Mouse (Mus musculus): ENCODE data around the gene Ofcc1. TPM values are rescaled to one million over a fixed set of nuclear protein-coding genes. Genes with fewer than 3 reads are reported as not detected.

The Ofcc1 gene
- polyA plus RNA-seq, 1 experiment, result not detected

GRCm38 (mm10) chr13:40280616-40281015 lies 80.6 kb downstream of the Ofcc1 start:
- TF ChIP-seq TCF3 (IDR thresholded peaks at IDR 0.05; ENCODE audit: insufficient read length, low read depth), result no peak
- TF ChIP-seq REST (IDR thresholded peaks at IDR 0.05; ENCODE audit: insufficient read depth, insufficient read length), result no peak
- TF ChIP-seq USF1 (IDR thresholded peaks at IDR 0.05; ENCODE audit: low read depth), result no peak
- TF ChIP-seq POLR2AphosphoS2 (IDR thresholded peaks at IDR 0.05; ENCODE audit: insufficient read length, low read depth), result no peak
- TF ChIP-seq POLR2A (IDR thresholded peaks at IDR 0.05; ENCODE audit: insufficient read length, low read depth), result no peak
- no peak for TF ChIP-seq TCF12 (IDR thresholded peaks at IDR 0.05; ENCODE audit: insufficient read depth, poor library complexity, severe bottlenecking)
- TF ChIP-seq MAX (IDR thresholded peaks at IDR 0.05; ENCODE audit: low read depth), result no peak
- TF ChIP-seq E2F4 (IDR thresholded peaks at IDR 0.05; ENCODE audit: insufficient read depth), result no peak
- no peak for TF ChIP-seq MYOD1 (IDR thresholded peaks at IDR 0.05; ENCODE audit: control insufficient read depth in 1 of 3, insufficient read length in 2 of 3, low read depth in 2 of 3)
- no peak for TF ChIP-seq CEBPB (IDR thresholded peaks at IDR 0.05; ENCODE audit: insufficient read depth, poor library complexity, severe bottlenecking)
- no peak for TF ChIP-seq MYOG (IDR thresholded peaks at IDR 0.05; ENCODE audit: control insufficient read depth in 1 of 3, insufficient read depth in 1 of 3, insufficient read length in 2 of 3, low read depth in 2 of 3)
- Histone ChIP-seq H3K27me3 (ENCODE audit: control insufficient read depth, insufficient read depth, insufficient read length) (no peaks in the 10 kb centered on the region), H3K4me2 (ENCODE audit: low read depth) (no peak overlapping the region), H3ac (ENCODE audit: control insufficient read depth, insufficient read length) (no peak overlapping the region), H3K36me3 (ENCODE audit: control insufficient read depth, insufficient read depth) (no peaks in the 10 kb centered on the region), H3K4me3 (no peak overlapping the region), H3K79me2 (ENCODE audit: control insufficient read depth, insufficient read depth) (no peaks in the 10 kb centered on the region)

DNA sequence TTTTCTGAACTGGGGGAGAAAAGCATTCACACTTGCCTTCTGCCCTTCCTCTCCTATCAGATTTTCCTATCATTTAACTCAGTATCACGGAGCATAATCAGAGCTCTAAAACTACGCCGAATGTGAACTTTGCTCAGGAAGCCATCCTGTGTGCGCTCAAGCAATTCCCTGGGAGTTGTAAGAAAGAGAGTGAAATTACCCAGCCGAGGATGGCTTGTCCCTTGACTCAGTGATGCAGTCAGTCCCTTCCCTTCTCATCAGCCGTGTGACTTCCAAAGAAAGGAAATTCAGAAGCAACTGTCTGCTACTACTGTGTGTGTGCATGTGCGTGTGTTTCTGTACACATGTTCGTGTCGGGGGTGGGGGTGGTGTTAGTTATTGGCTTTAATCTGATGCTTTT lies 93.7 kb downstream of the Ofcc1 start:
- no peak overlapping the region for H3K4me3 ChIP-seq
- H3K4me2 ChIP-seq (ENCODE audit: low read depth), result no peak overlapping the region
- H3ac ChIP-seq (ENCODE audit: control insufficient read depth, insufficient read length), result no peak overlapping the region
- H3K27me3 ChIP-seq (ENCODE audit: control insufficient read depth, insufficient read depth, insufficient read length), result no peaks in the 10 kb centered on the region
- no peak for TF ChIP-seq POLR2AphosphoS2 (IDR thresholded peaks at IDR 0.05; ENCODE audit: insufficient read length, low read depth)
- TF ChIP-seq E2F4 (IDR thresholded peaks at IDR 0.05; ENCODE audit: insufficient read depth), result no peak
- TF ChIP-seq MYOG (IDR thresholded peaks at IDR 0.05; ENCODE audit: control insufficient read depth in 1 of 3, insufficient read depth in 1 of 3, insufficient read length in 2 of 3, low read depth in 2 of 3), result no peak
- TF ChIP-seq USF1 (IDR thresholded peaks at IDR 0.05; ENCODE audit: low read depth), result no peak
- TF ChIP-seq MAX (IDR thresholded peaks at IDR 0.05; ENCODE audit: low read depth), result no peak
- TF ChIP-seq REST (IDR thresholded peaks at IDR 0.05; ENCODE audit: insufficient read depth, insufficient read length), result no peak
- no peak for TF ChIP-seq SRF (IDR thresholded peaks at IDR 0.05; ENCODE audit: control insufficient read depth, insufficient read length, low read depth)
- no peak for TF ChIP-seq TCF3 (IDR thresholded peaks at IDR 0.05; ENCODE audit: insufficient read length, low read depth)
- TF ChIP-seq TCF12 (IDR thresholded peaks at IDR 0.05; ENCODE audit: insufficient read depth, poor library complexity, severe bottlenecking), result no peak
- no peak for TF ChIP-seq MYOD1 (IDR thresholded peaks at IDR 0.05; ENCODE audit: control insufficient read depth in 1 of 3, insufficient read length in 2 of 3, low read depth in 2 of 3)
- TF ChIP-seq CEBPB (IDR thresholded peaks at IDR 0.05; ENCODE audit: insufficient read depth, poor library complexity, severe bottlenecking), result no peak
- no peak for TF ChIP-seq POLR2A (IDR thresholded peaks at IDR 0.05; ENCODE audit: insufficient read length, low read depth)
- no peaks in the 10 kb centered on the region for H3K79me2 ChIP-seq (ENCODE audit: control insufficient read depth, insufficient read depth)
- H3K36me3 ChIP-seq (ENCODE audit: control insufficient read depth, insufficient read depth), result no peaks in the 10 kb centered on the region

GRCm38 (mm10) chr13:40263087-40263807 lies 98.0 kb downstream of the Ofcc1 start:
- no peak for TF ChIP-seq USF1 (IDR thresholded peaks at IDR 0.05; ENCODE audit: low read depth)
- TF ChIP-seq TCF3 (IDR thresholded peaks at IDR 0.05; ENCODE audit: insufficient read length, low read depth), result no peak
- H3K27me3 ChIP-seq (ENCODE audit: control insufficient read depth, insufficient read depth, insufficient read length), result no peaks in the 10 kb centered on the region
- no peaks in the 10 kb centered on the region for H3K36me3 ChIP-seq (ENCODE audit: control insufficient read depth, insufficient read depth)
- H3K4me3 ChIP-seq, result no peak overlapping the region
- no peaks in the 10 kb centered on the region for H3K79me2 ChIP-seq (ENCODE audit: control insufficient read depth, insufficient read depth)
- no peak overlapping the region for H3ac ChIP-seq (ENCODE audit: control insufficient read depth, insufficient read length)
- H3K4me2 ChIP-seq (ENCODE audit: low read depth), result no peak overlapping the region

DNA sequence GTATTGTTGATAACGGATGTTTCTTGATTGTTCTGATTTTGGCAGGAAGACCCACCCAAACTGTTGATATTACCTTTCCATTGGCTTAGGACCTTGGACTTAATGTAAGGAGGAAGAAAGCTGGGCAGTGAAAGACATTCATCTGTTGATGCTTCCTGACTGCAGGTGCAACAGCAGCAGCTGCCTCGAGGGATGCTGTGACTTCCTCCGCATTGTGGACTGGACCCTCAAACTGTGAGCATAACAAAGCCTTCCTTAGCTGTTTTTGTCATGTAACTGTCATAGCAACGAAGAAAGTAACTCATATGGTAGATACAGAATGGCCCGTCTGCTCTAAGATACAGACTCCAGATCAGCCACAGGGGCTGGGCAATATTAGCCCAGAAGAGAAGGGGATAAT lies 102.5 kb downstream of the Ofcc1 start:
- H3K4me2 ChIP-seq (ENCODE audit: low read depth), result no peak overlapping the region
- H3K4me3 ChIP-seq, result no peak overlapping the region
- H3K36me3 ChIP-seq (ENCODE audit: control insufficient read depth, insufficient read depth), result no peaks in the 10 kb centered on the region
- no peak overlapping the region for H3ac ChIP-seq (ENCODE audit: control insufficient read depth, insufficient read length)
- H3K27me3 ChIP-seq (ENCODE audit: control insufficient read depth, insufficient read depth, insufficient read length), result no peaks in the 10 kb centered on the region
- H3K79me2 ChIP-seq (ENCODE audit: control insufficient read depth, insufficient read depth), result no peaks in the 10 kb centered on the region
- TF ChIP-seq SRF (IDR thresholded peaks at IDR 0.05; ENCODE audit: control insufficient read depth, insufficient read length, low read depth) (no peak), MYOG (IDR thresholded peaks at IDR 0.05; ENCODE audit: control insufficient read depth in 1 of 3, insufficient read depth in 1 of 3, insufficient read length in 2 of 3, low read depth in 2 of 3) (no peak), CEBPB (IDR thresholded peaks at IDR 0.05; ENCODE audit: insufficient read depth, poor library complexity, severe bottlenecking) (no peak), TCF3 (IDR thresholded peaks at IDR 0.05; ENCODE audit: insufficient read length, low read depth) (no peak), REST (IDR thresholded peaks at IDR 0.05; ENCODE audit: insufficient read depth, insufficient read length) (no peak), TCF12 (IDR thresholded peaks at IDR 0.05; ENCODE audit: insufficient read depth, poor library complexity, severe bottlenecking) (no peak), POLR2AphosphoS2 (IDR thresholded peaks at IDR 0.05; ENCODE audit: insufficient read length, low read depth) (no peak), USF1 (IDR thresholded peaks at IDR 0.05; ENCODE audit: low read depth) (no peak), MYOD1 (IDR thresholded peaks at IDR 0.05; ENCODE audit: control insufficient read depth in 1 of 3, insufficient read length in 2 of 3, low read depth in 2 of 3) (no peak)

DNA sequence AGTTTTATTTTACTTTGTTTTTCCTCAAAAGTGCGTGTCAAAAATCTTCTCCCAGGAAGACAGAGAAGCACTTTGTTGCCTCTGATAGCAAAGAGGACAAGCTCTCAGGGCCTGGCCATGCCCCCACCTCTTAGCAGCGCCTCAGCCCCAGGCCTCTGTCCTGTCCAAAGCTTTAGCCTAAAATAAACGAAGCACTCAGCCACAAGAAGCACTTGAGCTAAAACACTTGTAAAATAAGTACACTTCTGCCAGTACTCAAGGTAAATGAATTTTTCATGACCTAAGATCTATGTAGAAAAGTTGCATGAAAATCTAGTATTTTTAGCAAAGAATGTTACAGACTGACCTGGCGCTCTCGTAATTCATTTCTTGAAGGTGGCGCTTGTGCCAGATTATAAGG lies 117.4 kb downstream of the Ofcc1 start:
- H3K36me3 ChIP-seq (ENCODE audit: control insufficient read depth, insufficient read depth), result no peaks in the 10 kb centered on the region
- no peaks in the 10 kb centered on the region for H3K79me2 ChIP-seq (ENCODE audit: control insufficient read depth, insufficient read depth)
- H3K4me3 ChIP-seq, result no peak overlapping the region
- no peak overlapping the region for H3ac ChIP-seq (ENCODE audit: control insufficient read depth, insufficient read length)
- H3K27me3 ChIP-seq (ENCODE audit: control insufficient read depth, insufficient read depth, insufficient read length), result no peaks in the 10 kb centered on the region
- no peak overlapping the region for H3K4me2 ChIP-seq (ENCODE audit: low read depth)
- no peak for TF ChIP-seq MYOD1 (IDR thresholded peaks at IDR 0.05; ENCODE audit: control insufficient read depth in 1 of 3, insufficient read length in 2 of 3, low read depth in 2 of 3)
- TF ChIP-seq POLR2AphosphoS2 (IDR thresholded peaks at IDR 0.05; ENCODE audit: insufficient read length, low read depth), result no peak
- TF ChIP-seq USF1 (IDR thresholded peaks at IDR 0.05; ENCODE audit: low read depth), result no peak
- TF ChIP-seq MAX (IDR thresholded peaks at IDR 0.05; ENCODE audit: low read depth), result no peak
- TF ChIP-seq REST (IDR thresholded peaks at IDR 0.05; ENCODE audit: insufficient read depth, insufficient read length), result no peak
- TF ChIP-seq MYOG (IDR thresholded peaks at IDR 0.05; ENCODE audit: control insufficient read depth in 1 of 3, insufficient read depth in 1 of 3, insufficient read length in 2 of 3, low read depth in 2 of 3), result no peak
- no peak for TF ChIP-seq CEBPB (IDR thresholded peaks at IDR 0.05; ENCODE audit: insufficient read depth, poor library complexity, severe bottlenecking)
- TF ChIP-seq SRF (IDR thresholded peaks at IDR 0.05; ENCODE audit: control insufficient read depth, insufficient read length, low read depth), result no peak
- no peak for TF ChIP-seq TCF3 (IDR thresholded peaks at IDR 0.05; ENCODE audit: insufficient read length, low read depth)
- TF ChIP-seq E2F4 (IDR thresholded peaks at IDR 0.05; ENCODE audit: insufficient read depth), result no peak
- TF ChIP-seq TCF12 (IDR thresholded peaks at IDR 0.05; ENCODE audit: insufficient read depth, poor library complexity, severe bottlenecking), result no peak
- TF ChIP-seq POLR2A (IDR thresholded peaks at IDR 0.05; ENCODE audit: insufficient read length, low read depth), result no peak

Data from myocyte (in vitro differentiated cells).